Mouse (Mus musculus) adrenal gland, postnatal 25 days (tissue): ENCODE results near the gene Zar1l. TPM values are rescaled to one million over a fixed set of nuclear protein-coding genes. Genes with fewer than 3 reads are reported as not detected.

Experiments
- DNase-seq: peaks from one replicate; pipeline ENCODE4 v3.0.0; 2021; ENCODE audit warnings: mixed read lengths
- total RNA-seq: library from RNA; stranded (reverse); gene quantifications from 2 replicates; pipeline ENCODE4 v1.2.3, GENCODE M21; 2021

Gene Zar1l
- total RNA-seq, 1 experiment from 2014 or later = not detected

- DNase-seq = no peak
Observed at GRCm38 (mm10) chr5:150478612-150479011, 39.4 kb downstream of the Zar1l start.

DNA sequence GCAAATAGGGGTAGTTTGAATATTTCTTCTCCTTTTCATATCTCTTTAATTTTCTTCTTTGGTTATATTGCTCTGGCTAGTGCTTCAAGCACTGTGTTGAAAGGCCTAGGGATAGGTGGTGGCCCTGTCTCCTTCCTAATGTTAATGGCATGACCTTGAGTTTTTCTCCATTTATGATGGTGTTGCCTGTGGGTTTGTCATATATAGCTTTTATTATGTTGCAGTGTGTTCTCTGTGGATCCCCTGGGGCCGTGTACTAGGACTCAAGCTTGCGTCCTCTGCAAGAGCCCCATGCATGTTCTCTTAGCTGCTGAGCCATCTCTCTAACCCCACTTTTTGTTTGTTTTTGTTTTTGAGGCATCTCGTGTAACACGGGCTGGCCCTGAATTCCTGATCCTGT, 40.6 kb downstream of the Zar1l start:
- DNase-seq = no peak

GRCm38 (mm10) chr5:150468431-150468830, 49.5 kb downstream of the Zar1l start:
- DNase-seq = no peak

DNA sequence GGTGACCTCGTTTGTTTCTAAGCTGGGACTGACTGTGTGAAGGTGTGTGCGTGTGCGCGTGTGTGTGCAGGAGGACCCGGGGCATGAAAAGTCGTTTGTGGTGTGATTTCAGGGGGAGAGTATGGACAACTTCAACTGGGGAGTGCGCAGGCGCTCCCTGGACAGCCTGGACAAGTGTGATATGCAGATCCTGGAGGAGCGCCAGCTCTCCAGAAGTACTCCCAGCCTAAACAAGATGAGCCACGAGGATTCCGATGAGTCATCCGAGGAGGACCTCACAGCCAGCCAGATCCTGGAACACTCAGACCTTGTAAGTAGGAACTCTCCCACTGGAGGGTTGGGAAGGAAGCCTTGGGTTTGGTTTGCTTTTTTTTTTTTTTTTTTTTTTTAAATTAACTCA, 51.8 kb downstream of the Zar1l start:
- peak; percentile 84 for DNase-seq

GRCm38 (mm10) chr5:150465218-150465617, 52.7 kb downstream of the Zar1l start:
- no peak for DNase-seq

DNA sequence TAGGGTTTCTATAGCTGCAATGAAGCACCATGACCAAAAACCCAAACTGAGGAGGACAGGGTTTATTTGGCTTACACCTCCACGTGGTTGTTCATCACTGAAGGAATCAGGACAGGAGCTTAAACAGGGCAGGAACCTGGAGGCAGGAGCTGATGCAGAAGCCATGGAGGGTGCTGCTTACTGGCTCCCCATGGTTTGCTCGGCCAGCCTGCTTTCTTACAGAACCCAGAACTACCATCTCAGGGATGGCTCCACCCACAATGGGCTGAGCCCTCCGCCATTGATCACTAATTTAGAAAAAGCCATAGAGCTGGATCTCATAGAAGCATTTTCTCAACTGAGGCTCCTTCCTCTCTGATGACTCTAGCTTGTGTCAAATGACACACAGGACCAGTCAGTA, 53.2 kb downstream of the Zar1l start:
- no peak for DNase-seq

DNA sequence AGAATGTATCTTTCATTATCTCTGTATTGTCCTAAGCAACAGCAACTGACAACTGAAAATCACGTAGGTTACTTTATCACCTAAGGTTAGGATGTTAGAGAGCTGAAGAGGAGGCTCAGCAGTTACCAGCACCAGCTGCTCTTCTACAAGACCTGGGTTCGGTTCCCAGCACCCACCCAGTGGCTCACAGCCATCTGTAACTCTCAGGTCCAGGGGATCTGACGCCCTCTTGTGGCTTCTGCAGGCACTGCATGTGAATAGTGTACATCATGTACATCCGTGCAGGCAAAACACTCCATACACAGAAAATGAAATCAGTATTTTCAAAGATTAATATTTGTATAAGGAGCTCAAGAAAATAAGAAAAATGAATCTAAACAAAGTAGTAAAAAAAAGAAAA, 58.2 kb downstream of the Zar1l start:
- no peak for DNase-seq

DNA sequence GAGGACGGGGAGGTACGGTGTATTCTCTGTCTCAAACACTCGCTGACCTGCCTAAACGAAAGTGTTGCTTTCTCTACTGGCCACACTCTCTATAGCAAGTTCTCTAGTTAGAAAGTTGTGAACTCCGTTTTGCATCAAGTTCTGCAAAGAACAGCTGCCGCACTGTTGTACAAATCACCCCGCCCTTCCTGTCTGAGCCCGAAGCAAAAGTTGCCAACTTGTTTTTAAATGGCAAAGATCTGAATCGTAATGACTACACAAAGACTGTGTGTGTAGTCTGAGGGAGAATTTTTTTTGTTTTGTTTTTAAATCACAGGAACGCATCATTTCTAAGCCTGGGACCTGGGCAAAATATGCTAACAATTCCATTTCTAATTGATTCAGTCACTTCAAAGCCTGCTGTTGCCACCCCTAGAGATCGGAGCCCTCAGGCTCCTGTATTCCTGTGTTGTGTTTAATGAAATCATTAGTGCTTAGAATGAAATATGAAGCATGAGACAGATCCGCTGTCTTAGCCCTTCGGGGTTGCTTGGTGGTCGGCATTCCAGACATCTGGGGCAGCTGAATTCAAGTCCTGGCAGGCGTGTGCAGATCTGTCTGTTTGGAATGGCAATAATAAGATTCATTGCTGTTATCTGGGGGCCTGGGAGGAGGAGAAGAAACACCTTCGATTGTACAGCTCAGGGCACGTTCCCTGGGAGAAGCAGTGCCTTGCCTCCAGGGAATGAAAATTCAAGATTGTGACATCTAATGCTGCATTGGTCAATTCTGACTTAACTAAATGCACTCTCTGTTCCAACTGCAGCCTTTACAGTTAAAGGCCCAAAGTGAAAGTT, 59.8 kb downstream of the Zar1l start:
- DNase-seq = no peak

GRCm38 (mm10) chr5:150457165-150457903, 60.6 kb downstream of the Zar1l start:
- peak; percentile 12 for DNase-seq

Other genes with a start within 250 kb of the Zar1l start
- 9.5 and 14.4 TPM in 2 replicates for gene Brca2, start 4.5 kb upstream of the Zar1l start, total RNA-seq
- 34.8 and 40.0 TPM in 2 replicates for gene N4bp2l1, start 79.0 kb upstream of the Zar1l start, total RNA-seq
- gene N4bp2l2, start 148.0 kb upstream of the Zar1l start, total RNA-seq = 81.2 and 89.5 TPM in 2 replicates
- gene Pds5b, start 155.6 kb upstream of the Zar1l start, total RNA-seq = 29.5 and 30.1 TPM in 2 replicates